Mouse (Mus musculus) intestine, embryonic 14.5 days (tissue): Measurements from ENCODE around the gene Nr1d2. TPM values are rescaled to one million over a fixed set of nuclear protein-coding genes. Genes with fewer than 3 reads are reported as not detected.
A peak's percentile ranks its signal among the peaks of the same experiment; 100 is the strongest.
"Not testable (repeated sequence)": the region's sequence is repeated elsewhere in the genome, so short reads cannot be mapped to it uniquely, and the experiment has no call there.

Experiments
- ATAC-seq: fragments of 200-750 bp; cut with Nextera tagmentation; replicated peaks from 2 replicates; pipeline ENCODE4 v1.8.0; 2017; ENCODE audit warnings: low read depth, moderate number of reproducible peaks, moderate TSS enrichment, moderate library complexity; ENCODE audit not compliant: low FRiP score, low TSS enrichment
- DNase-seq: peaks from one replicate; pipeline ENCODE4 v3.0.0-alpha.2; 2018; ENCODE audit warnings: low spot score
- H3K27ac ChIP-seq: fragments of 300-500 bp; sonication (generic); 2 replicates; pipeline ENCODE4 v1.5.1; 2014; ENCODE audit warnings: low read depth, mild to moderate bottlenecking, control low read depth
- H3K27me3 ChIP-seq: fragments of 300-500 bp; sonication (generic); replicated peaks from 2 replicates; pipeline ENCODE4 v1.6.1; 2014; ENCODE audit warnings: low read length, control low read depth; ENCODE audit not compliant: control insufficient read depth, insufficient read depth
- H3K36me3 ChIP-seq: fragments of 300-500 bp; sonication (generic); 2 replicates; pipeline ENCODE4 v1.6.1; 2014; ENCODE audit warnings: low read length, control low read depth; ENCODE audit not compliant: control insufficient read depth, insufficient read depth
- H3K4me1 ChIP-seq: fragments of 300-500 bp; sonication (generic); replicated peaks from 2 replicates; pipeline ENCODE4 v1.6.1; 2014; ENCODE audit warnings: low read length, control low read depth, mixed read lengths; ENCODE audit not compliant: control insufficient read depth, insufficient read depth
- H3K4me2 ChIP-seq: fragments of 300-500 bp; sonication (generic); 2 replicates; pipeline ENCODE4 v1.6.1; 2014; ENCODE audit warnings: low read length
- H3K4me3 ChIP-seq: fragments of 300-500 bp; sonication (generic); 2 replicates; pipeline ENCODE4 v1.5.1; 2014; ENCODE audit warnings: low read depth, low read length, control low read depth, mixed read lengths
- H3K9ac ChIP-seq: fragments of 300-500 bp; sonication (generic); 2 replicates; pipeline ENCODE4 v1.6.1; 2014; ENCODE audit warnings: mild to moderate bottlenecking, low read length
- H3K9me3 ChIP-seq: fragments of 300-500 bp; sonication (generic); 2 replicates; pipeline ENCODE4 v1.6.1; 2016; ENCODE audit warnings: low read length, control low read depth; ENCODE audit not compliant: control insufficient read depth
- WGBS: fragments of 180-500 bp; shearing (Covaris S2); extraction: QIAGEN DNeasy Blood & Tissue Kit; methylation state at CpG from one replicate; pipeline ENCODE4 v1.1.7; 2014; 5-methylcytosine and 5-hydroxymethylcytosine counted together
- polyA plus RNA-seq: library from polyadenylated mRNA; unstranded; fragments of >200 nt; fragmentation: Nextera tagmentation; extraction: Ambion mirVana; gene quantifications from 2 replicates; pipeline ENCODE4 v1.2.1, GENCODE M21; 2014

The Nr1d2 gene
- polyA plus RNA-seq, 1 experiment from 2014 or later: 8.8 TPM

GRCm38 (mm10) chr14:18221977-18222376 lies 16.9 kb downstream of the Nr1d2 start:
- no peaks in the 10 kb centered on the region for H3K27me3 ChIP-seq
- no peaks in the 10 kb centered on the region for H3K9me3 ChIP-seq
- DNase-seq (peak; percentile 10), ATAC-seq (no peak)
- H3K4me2 ChIP-seq: no peak overlapping the region
- H3K9ac ChIP-seq: no peak overlapping the region
- no peak overlapping the region for H3K27ac ChIP-seq
- WGBS: 93% methylated on average over 6 of the region's 6 CpGs
- H3K4me3 ChIP-seq: no peak overlapping the region
- H3K4me1 ChIP-seq: no peaks in the 10 kb centered on the region
- no peaks in the 10 kb centered on the region for H3K36me3 ChIP-seq

GRCm38 (mm10) chr14:18217158-18217557 lies 21.8 kb downstream of the Nr1d2 start:
- H3K36me3 ChIP-seq: no peaks in the 10 kb centered on the region
- 78% methylated on average over 1 of the region's 1 CpGs for WGBS
- H3K9me3 ChIP-seq: no peaks in the 10 kb centered on the region
- H3K4me1 ChIP-seq: no peaks in the 10 kb centered on the region
- H3K4me3 ChIP-seq: no peak overlapping the region
- no peak for ATAC-seq
- no peak overlapping the region for H3K4me2 ChIP-seq
- no peaks in the 10 kb centered on the region for H3K27me3 ChIP-seq
- peak; percentile 21 for DNase-seq
- no peak overlapping the region for H3K27ac ChIP-seq
- no peak overlapping the region for H3K9ac ChIP-seq

GRCm38 (mm10) chr14:18216428-18216827 lies 22.5 kb downstream of the Nr1d2 start:
- no peaks in the 10 kb centered on the region for H3K4me1 ChIP-seq
- H3K27me3 ChIP-seq: no peaks in the 10 kb centered on the region
- peak; percentile 23 for DNase-seq
- no peak overlapping the region for H3K9ac ChIP-seq
- ATAC-seq: no peak
- no peak overlapping the region for H3K27ac ChIP-seq
- no peak overlapping the region for H3K4me2 ChIP-seq
- H3K9me3 ChIP-seq: no peaks in the 10 kb centered on the region
- 84% methylated on average over 6 of the region's 6 CpGs for WGBS
- H3K4me3 ChIP-seq: no peak overlapping the region
- no peaks in the 10 kb centered on the region for H3K36me3 ChIP-seq

GRCm38 (mm10) chr14:18210795-18211194 lies 28.1 kb downstream of the Nr1d2 start:
- no peak overlapping the region for H3K4me2 ChIP-seq
- no peak for ATAC-seq

GRCm38 (mm10) chr14:18204315-18204714 lies 34.6 kb downstream of the Nr1d2 start:
- not testable (repeated sequence) for H3K4me3 ChIP-seq, H3K27me3 ChIP-seq, H3K9ac ChIP-seq, H3K9me3 ChIP-seq, H3K4me1 ChIP-seq, H3K36me3 ChIP-seq, DNase-seq, ATAC-seq, H3K4me2 ChIP-seq, H3K27ac ChIP-seq
- WGBS: 96% methylated on average over 1 of the region's 1 CpGs

More at GRCm38 (mm10) chr14:18210795-18211194, 28.1 kb downstream of the Nr1d2 start:
- Histone ChIP-seq H3K27ac (no peak overlapping the region), H3K9ac (no peak overlapping the region), H3K9me3 (no peaks in the 10 kb centered on the region), H3K36me3 (0 out of 2 replicates have a peak, but pooled peaks cover 4% of the 10 kb centered on the region), H3K27me3 (no peaks in the 10 kb centered on the region), H3K4me1 (no peaks in the 10 kb centered on the region), H3K4me3 (no peak overlapping the region)
- 85% methylated on average over 3 of the region's 3 CpGs for WGBS
- peak; percentile 46 for DNase-seq

GRCm38 (mm10) chr14:18201413-18201812 lies 37.5 kb downstream of the Nr1d2 start:
- no peaks in the 10 kb centered on the region for H3K36me3 ChIP-seq
- no peaks in the 10 kb centered on the region for H3K4me1 ChIP-seq
- 96% methylated on average over 5 of the region's 5 CpGs for WGBS
- H3K9ac ChIP-seq: no peak overlapping the region
- no peak overlapping the region for H3K27ac ChIP-seq
- no peaks in the 10 kb centered on the region for H3K27me3 ChIP-seq
- DNase-seq (peak; percentile 29), ATAC-seq (no peak)
- no peak overlapping the region for H3K4me3 ChIP-seq
- no peaks in the 10 kb centered on the region for H3K9me3 ChIP-seq
- H3K4me2 ChIP-seq: no peak overlapping the region

GRCm38 (mm10) chr14:18186883-18187417 lies 52.0 kb downstream of the Nr1d2 start:
- Histone ChIP-seq H3K4me3 (no peak overlapping the region), H3K9ac (no peak overlapping the region), H3K4me1 (no peaks in the 10 kb centered on the region), H3K9me3 (no peaks in the 10 kb centered on the region), H3K27ac (no peak overlapping the region), H3K4me2 (no peak overlapping the region), H3K36me3 (no peaks in the 10 kb centered on the region), H3K27me3 (no peaks in the 10 kb centered on the region)
- 45% methylated on average over 9 of the region's 9 CpGs for WGBS
- DNase-seq (no peak), ATAC-seq (no peak)

GRCm38 (mm10) chr14:18177531-18177930 lies 61.4 kb downstream of the Nr1d2 start:
- not testable (repeated sequence) for H3K9me3 ChIP-seq, H3K27ac ChIP-seq, H3K4me3 ChIP-seq, H3K9ac ChIP-seq, H3K4me2 ChIP-seq, ATAC-seq, DNase-seq, H3K36me3 ChIP-seq, H3K4me1 ChIP-seq, H3K27me3 ChIP-seq
- 64% methylated on average over 2 of the region's 2 CpGs for WGBS

- no peak overlapping the region for H3K27ac ChIP-seq
- H3K4me1 ChIP-seq: no peaks in the 10 kb centered on the region
- no peaks in the 10 kb centered on the region for H3K36me3 ChIP-seq
- no peak overlapping the region for H3K4me3 ChIP-seq
- H3K9me3 ChIP-seq: no peaks in the 10 kb centered on the region
- WGBS: 78% methylated on average over 3 of the region's 3 CpGs
- H3K4me2 ChIP-seq: no peak overlapping the region
- DNase-seq (no peak), ATAC-seq (no peak)
- H3K9ac ChIP-seq: no peak overlapping the region
- H3K27me3 ChIP-seq: no peaks in the 10 kb centered on the region
Measured at GRCm38 (mm10) chr14:18167597-18167996, 71.3 kb downstream of the Nr1d2 start.
